Mouse (Mus musculus) C2C12 (cell line): ENCODE results near the gene Aanat. TPM values are rescaled to one million over a fixed set of nuclear protein-coding genes. Genes with fewer than 3 reads are reported as not detected.

Experiments used
- H3K27me3 ChIP-seq: one replicate; pipeline ENCODE4 v1.6.1; 2011; ENCODE audit not compliant: control insufficient read depth, insufficient read depth, insufficient read length
- H3K36me3 ChIP-seq: one replicate; pipeline ENCODE4 v1.6.1; 2011; ENCODE audit not compliant: control insufficient read depth, insufficient read depth
- H3K4me3 ChIP-seq: one replicate; pipeline ENCODE4 v1.5.1; 2011; ENCODE audit warnings: mild to moderate bottlenecking, control low read depth; ENCODE audit not compliant: poor library complexity, insufficient read depth, severe bottlenecking
- H3K79me2 ChIP-seq: one replicate; pipeline ENCODE4 v1.6.1; 2011; ENCODE audit not compliant: control insufficient read depth, insufficient read depth
- H3K79me3 ChIP-seq: one replicate; pipeline ENCODE4 v1.6.1; 2011; ENCODE audit warnings: low read depth, control low read depth
- H3ac ChIP-seq: one replicate; pipeline ENCODE3; 2011; ENCODE audit warnings: low read depth; ENCODE audit not compliant: control insufficient read depth, insufficient read length
- CTCF ChIP-seq: IDR thresholded peaks from one replicate; pipeline ENCODE4 v1.5.1; 2011; ENCODE audit not compliant: control insufficient read depth, insufficient read depth, insufficient read length
- FOSL1 ChIP-seq: IDR thresholded peaks from one replicate; pipeline ENCODE4 v1.8.0; 2011; ENCODE audit warnings: mild to moderate bottlenecking, low read length; ENCODE audit not compliant: poor library complexity, insufficient read depth, severe bottlenecking
- MAX ChIP-seq: IDR thresholded peaks from one replicate; pipeline ENCODE4 v1.6.1; 2011; ENCODE audit warnings: mild to moderate bottlenecking, control low read depth
- MYOG ChIP-seq: IDR thresholded peaks from one replicate; pipeline ENCODE4 v1.6.1; 2011; ENCODE audit not compliant: control insufficient read depth, insufficient read length; ENCODE audit errors: extremely low read depth
- USF1 ChIP-seq: IDR thresholded peaks from one replicate; pipeline ENCODE4 v1.6.1; 2011; ENCODE audit warnings: low read depth, mild to moderate bottlenecking, control low read depth, moderate library complexity
- polyA plus RNA-seq: library from polyadenylated mRNA; unstranded; fragments of >200 nt; fragmentation: generic; extraction: Trizol; gene quantifications from one replicate; pipeline ENCODE4 v1.2.1, GENCODE M21; 2012; ENCODE audit warnings: missing spikeins

The Aanat gene
- polyA plus RNA-seq, 1 experiment = not detected

DNA sequence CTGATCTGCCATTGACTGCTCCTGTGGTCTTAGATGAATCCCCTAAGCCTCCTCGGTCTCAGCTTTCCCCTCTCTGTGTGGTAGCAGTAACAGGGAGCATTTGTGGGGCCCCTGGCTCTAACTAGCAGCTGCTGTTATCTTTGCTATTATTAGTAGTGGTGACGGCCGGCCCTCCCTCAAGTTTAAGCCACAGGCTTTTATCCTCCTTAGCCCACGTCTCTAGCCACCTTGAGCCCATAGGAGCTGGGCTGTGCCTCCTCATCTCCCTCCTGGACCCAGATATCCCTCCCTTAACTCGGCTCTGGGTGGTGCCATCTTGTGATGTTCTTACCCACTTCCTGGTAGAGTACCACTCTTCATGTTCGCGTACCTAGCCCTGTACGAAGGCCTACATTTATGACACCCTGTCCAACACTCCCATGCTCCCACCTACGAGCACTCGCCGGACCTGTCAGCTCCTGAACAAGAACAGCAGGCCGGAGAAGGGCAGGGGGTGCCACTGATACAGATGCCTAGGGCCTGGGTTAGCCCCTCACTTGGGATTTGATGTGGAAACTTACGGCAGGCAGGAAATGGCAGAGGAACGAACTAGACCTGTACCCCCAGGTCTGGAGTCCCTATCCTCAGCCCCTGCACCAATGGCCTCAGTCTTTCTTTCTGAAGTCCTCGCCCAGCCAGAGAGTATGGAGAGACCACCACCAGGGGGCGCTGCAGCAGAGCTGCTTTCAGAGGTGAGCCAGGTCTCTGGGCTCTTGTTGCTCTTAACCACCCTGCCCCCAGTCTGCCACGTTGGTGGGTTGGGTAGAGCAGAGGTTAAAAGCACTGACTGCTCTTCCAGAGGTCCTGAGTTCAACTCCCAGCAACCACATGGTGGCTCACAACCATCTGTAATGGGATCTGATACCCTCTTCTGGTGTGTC, 39.1 kb downstream of the Aanat start:
- Histone ChIP-seq H3K36me3 (no peaks in the 10 kb centered on the region), H3K79me2 (peaks cover 27% of the 10 kb centered on the region), H3K27me3 (no peaks in the 10 kb centered on the region), H3K79me3 (peaks cover 2% of the 10 kb centered on the region), H3ac (no peak overlapping the region), H3K4me3 (no peak overlapping the region)
- peak; percentile 53 for TF ChIP-seq CTCF
- no peak for TF ChIP-seq USF1
- no peak for TF ChIP-seq MAX

DNA sequence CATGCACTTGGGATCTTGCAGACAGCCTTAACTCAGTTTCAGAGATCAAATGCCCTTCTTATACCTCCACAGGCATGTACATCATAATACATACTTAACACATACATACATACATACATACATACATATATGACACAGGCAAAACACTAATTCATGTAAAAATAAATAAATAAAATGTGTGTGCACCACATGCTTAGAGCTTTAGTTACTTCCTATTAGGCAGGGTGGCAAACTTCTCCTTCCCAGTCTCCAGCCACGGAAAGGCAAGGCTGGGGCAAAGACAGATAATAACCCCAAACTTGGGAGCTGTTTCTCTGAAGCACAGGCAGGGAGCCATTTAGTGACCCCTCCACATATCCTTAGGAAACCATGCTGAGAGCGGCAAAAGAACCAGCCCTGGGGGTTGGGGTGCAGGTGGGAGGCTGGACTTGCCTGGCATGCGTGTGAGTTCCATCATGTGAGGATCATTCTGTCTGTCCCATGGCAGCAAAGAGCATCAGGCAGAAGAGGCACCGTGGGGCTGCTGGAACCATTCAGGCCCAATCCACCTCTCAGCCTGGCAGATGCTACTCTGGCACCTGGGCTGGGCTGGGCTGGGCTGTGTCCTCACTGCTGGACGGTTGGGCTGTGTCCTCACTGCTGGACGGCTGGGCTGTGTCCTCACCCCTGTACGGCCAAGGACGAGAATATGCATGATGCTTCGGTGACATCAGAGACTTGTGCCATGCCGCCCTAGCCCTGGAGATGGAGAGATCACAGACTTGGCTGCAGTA, 40.3 kb downstream of the Aanat start, which contains the start of gene Rhbdf2:
TSS of gene Rhbdf2 (minus strand) at position 721 of the 773 bp plus-strand sequence.
- no peaks in the 10 kb centered on the region for H3K27me3 ChIP-seq
- no peaks in the 10 kb centered on the region for H3K36me3 ChIP-seq
- no peak within 1 kb of the TSS for H3ac ChIP-seq
- peaks cover 2% of the 10 kb centered on the region for H3K79me3 ChIP-seq
- peaks cover 22% of the 10 kb centered on the region for H3K79me2 ChIP-seq
- no peak for TF ChIP-seq FOSL1
- no peak within 1 kb of the TSS for H3K4me3 ChIP-seq

DNA sequence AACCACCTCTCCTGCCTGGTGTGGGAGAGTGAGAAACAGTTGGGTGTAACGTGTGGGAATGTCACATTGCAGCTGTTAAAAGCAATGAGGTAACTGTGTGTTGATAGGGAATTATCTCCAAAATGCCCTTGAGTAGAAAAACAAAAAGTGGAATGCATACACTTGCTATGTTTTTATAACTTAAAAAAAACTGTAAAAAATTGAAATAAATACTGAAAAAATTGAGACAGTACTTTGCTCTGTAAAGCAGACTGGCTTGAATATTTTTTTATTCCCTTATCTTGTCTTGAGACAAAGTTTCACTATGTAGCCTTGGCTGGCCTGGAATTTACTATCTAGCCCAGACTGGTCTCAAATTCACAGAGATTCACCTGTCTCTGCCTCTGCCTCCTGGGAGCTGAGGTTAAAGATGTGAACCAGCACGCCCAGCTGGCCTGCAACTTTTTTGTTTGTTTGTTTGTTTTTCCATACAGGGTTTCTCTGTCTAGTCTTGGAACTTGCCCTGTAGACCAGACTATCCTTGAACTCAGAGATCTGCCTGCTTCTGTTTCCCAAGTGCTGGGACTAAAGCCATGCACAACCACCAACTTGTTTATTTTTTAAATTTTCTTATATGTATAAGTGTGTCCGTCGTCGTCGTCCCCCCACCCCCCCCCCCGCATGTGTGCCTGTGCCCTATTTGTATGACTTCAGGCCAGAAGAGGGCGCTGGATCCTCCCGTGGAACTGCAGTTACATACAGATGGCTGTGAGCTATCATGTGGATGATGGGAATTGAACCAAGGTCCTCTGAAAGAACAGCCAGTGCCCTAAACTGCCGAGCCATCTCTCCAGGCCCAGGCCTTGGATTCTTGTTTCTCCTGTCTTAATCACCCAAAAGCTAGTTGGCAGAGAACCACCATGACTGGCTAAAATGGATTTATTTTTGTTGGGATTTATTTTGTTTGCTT, 41.1 kb downstream of the Aanat start:
- TF ChIP-seq USF1 = no peak
- TF ChIP-seq FOSL1 = no peak
- peak; percentile 49 for TF ChIP-seq CTCF
- peaks cover 2% of the 10 kb centered on the region for H3K79me3 ChIP-seq
- H3K4me3 ChIP-seq = no peak overlapping the region
- H3K79me2 ChIP-seq = peaks cover 17% of the 10 kb centered on the region
- no peaks in the 10 kb centered on the region for H3K27me3 ChIP-seq
- no peak overlapping the region for H3ac ChIP-seq
- no peaks in the 10 kb centered on the region for H3K36me3 ChIP-seq

DNA sequence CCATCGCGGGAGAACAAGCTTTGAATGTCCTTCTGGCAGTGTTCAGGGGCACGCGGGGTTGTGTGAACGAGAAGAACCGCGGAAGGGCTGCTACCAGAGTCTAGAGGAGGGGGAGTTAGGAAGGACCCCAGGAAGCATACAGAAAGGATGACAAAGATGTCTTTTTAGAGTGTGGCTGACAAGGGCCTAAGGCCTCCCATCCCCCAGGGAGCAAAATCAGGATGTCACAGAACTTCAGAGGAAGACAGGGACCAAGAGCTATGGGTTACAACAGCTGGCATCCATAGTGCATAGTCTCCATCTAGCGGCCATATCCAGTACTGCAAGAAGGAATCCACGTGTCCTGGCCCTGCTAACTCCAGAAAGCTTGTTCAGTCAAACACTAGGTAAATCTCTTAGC, 42.5 kb downstream of the Aanat start:
- H3K79me3 ChIP-seq = peaks cover under 1% of the 10 kb centered on the region
- peaks cover 4% of the 10 kb centered on the region for H3K79me2 ChIP-seq
- no peak for TF ChIP-seq FOSL1
- peak; percentile 18 for TF ChIP-seq USF1
- peak; percentile 74 for TF ChIP-seq CTCF
- peak; percentile 96 for TF ChIP-seq MAX
- no peaks in the 10 kb centered on the region for H3K27me3 ChIP-seq
- no peak overlapping the region for H3K4me3 ChIP-seq
- H3ac ChIP-seq = no peak overlapping the region
- H3K36me3 ChIP-seq = no peaks in the 10 kb centered on the region

DNA sequence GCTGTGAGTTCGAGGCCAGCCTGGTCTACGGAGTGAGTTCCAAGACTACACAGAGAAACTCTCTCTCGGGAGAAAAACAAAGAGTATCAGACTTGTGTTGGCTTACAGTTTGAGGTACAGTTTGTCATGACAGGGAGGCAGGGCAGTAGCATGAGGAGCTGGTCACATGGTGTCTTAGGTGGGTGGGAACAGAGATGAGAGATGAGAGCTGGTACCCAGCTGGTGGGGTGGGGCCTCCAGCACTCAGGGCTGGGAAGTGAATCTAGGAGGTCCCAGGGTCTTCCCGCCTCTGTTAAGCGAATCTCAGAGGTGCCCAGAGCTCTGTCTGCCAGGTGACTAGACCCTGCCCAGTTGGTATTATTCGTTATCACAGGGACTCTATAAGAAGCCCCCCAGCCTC, 43.2 kb downstream of the Aanat start:
- H3K79me2 ChIP-seq = no peaks in the 10 kb centered on the region
- no peaks in the 10 kb centered on the region for H3K79me3 ChIP-seq
- H3K36me3 ChIP-seq = no peaks in the 10 kb centered on the region
- no peaks in the 10 kb centered on the region for H3K27me3 ChIP-seq
- H3K4me3 ChIP-seq = no peak overlapping the region
- H3ac ChIP-seq = no peak overlapping the region
- peak; percentile 14 for TF ChIP-seq USF1
- no peak for TF ChIP-seq MYOG
